Mouse (Mus musculus) embryo, embryonic 11.5 days (tissue): ENCODE results near the gene Myadml2.

Experiments
- DNase-seq: peaks from one replicate; pipeline ENCODE4 v3.0.0-alpha.2; 2012; ENCODE audit warnings: low read depth, low spot score

Myadml2 gene

GRCm38 (mm10) chr11:120661076-120661460 is 13.1 kb upstream of the Myadml2 start, which contains the start of gene Notum:
Gene Notum, minus strand, starts transcription at chr11:120661175.
- no peak for DNase-seq

- DNase-seq = no peak
Measured at GRCm38 (mm10) chr11:120660301-120661075, 12.5 kb upstream of the Myadml2 start.

GRCm38 (mm10) chr11:120659509-120660300 is 11.7 kb upstream of the Myadml2 start:
- DNase-seq = no peak

GRCm38 (mm10) chr11:120658876-120659410 is 11.0 kb upstream of the Myadml2 start:
- peak; percentile 60 for DNase-seq

DNA sequence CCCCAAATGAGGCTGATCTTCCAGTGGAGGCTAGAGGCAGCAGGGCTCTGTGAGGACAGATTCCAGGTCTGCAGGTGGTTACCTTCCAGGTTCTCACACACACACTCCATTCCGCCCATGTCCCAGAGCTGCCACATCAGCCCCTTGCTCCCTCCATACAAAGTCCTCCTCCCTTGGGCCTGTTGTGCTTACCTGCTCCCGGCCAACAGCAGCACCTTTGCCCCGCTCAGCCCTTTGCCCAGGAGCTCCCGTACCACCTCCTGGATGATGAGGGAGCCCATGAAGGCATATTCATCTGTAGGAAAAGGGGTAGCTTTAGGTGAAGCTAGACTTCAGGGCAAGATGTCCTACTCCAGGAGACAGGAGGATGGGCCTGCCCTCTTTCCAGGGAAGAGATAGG is 9.3 kb upstream of the Myadml2 start:
- DNase-seq = no peak

DNA sequence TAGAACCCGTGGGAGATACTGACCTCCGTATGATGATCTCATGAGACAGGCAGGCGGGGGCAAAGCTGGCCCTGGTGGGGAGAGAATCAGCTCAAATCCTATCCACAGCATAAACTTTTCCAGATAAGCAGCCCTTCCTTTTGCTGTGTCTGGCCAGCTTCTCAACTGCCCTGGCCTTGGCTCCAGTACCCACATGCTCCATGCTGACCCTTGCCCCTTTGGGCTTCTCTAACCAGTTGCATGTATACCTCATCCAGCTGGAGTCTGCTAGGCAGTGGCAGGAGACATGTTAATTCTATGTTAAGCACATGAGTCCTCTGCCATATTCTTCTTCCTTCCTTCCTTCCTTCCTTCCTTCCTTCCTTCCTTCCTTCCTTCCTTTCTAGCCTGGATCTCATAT is 6.8 kb upstream of the Myadml2 start:
- no peak for DNase-seq

DNA sequence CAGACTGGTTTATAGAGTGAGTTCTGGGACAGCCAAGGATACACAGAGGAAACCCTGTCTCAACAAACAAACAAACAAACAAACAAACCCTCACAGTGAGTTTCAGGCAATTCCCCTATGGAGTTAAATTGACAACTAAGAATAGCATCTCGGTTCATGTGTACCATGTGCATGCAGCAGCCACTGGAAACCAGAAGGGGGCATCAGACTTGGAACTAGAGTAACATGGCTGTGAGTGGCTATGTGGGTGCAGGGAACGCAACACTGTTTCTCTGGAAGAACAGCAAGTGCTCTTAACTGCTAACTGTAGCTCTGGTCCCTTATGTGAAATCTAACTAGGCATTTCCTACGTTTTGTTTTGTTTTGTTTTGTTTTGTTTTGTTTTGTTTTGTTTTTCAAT is 3.9 kb upstream of the Myadml2 start:
- DNase-seq = no peak

DNA sequence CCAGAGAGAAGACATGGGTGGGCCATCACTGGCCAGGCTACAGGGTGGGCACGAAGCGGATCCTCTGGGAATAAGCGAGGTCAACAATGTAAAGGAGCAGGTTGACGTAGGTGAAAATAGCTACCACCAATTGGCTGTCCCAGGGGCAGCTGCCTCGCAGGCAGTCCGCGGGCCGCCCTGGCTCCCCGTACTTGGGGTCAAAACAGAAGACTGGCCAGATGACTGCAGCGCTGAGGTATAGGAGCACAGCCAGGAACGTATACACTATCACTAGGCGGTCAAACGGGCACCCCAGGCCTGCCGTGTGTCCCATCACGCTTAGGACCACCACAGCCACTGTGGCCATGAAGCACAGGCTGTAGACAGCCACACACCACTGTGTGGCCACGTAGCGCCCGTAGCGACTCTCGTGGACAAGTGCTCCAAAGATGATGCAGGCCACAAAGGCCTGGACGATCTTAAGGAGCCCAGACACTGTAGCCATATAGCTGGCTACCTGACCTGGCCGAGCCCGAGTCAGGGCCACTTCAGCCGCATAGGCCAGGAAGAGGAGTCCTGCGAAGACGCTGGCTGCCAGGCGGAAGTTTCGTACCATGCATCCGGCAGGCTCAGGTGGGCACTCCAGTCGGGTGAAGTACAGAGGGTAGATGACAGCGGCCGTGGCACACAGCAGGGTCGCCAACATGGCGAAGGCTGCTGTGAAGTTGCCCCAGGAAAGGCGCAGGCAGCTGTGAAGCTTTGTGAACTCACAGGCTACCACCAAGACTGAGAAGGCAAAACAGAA is 719 bp downstream of the Myadml2 start:
- DNase-seq = no peak

- peak; percentile 88 for DNase-seq
Measured at GRCm38 (mm10) chr11:120643601-120643987, 4.4 kb downstream of the Myadml2 start, which contains the start of gene Pycr1. Gene Pycr1, minus strand, starts transcription at chr11:120643769.

GRCm38 (mm10) chr11:120642939-120643600 is 4.9 kb downstream of the Myadml2 start:
- no peak for DNase-seq

DNA sequence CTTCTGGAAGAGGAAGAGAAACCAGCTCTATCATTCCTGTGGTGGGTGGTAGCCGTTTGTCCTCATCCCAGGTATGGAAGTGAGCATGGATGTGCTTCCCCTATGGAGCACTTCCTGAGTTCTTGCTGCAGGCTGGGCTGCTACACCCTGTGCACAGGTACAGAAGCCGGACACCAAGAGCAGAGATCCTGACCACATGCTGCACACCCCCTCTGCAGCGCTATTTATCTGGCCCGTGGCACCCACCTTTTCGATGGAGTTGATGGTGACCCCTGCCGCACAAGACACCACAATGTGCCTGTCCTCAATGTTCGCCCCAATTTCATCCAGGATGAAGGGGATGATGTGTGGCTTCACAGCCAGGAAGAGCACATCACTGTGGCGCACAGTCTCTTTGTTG is 6.1 kb downstream of the Myadml2 start:
- no peak for DNase-seq

- DNase-seq = no peak
Measured at GRCm38 (mm10) chr11:120641255-120641654, 6.7 kb downstream of the Myadml2 start.

DNA sequence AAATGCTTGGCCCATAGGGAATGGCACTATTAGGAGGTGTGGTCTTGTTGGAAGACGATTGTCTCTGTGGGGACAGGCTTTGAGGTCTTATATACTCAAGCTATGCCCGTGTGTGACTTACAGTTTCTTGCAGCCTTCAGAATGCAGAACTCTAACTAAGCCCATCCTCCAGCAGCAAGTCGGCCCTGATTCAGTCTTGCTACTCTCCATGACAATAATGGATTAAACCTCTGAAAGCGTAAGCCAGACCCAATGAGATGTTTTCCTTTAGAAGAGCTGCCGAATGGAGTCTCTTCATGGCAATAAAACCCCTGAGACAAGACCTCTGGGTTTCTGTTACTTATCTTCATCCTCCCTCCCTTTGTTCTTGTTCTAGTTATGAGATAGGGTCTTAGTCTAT is 13.1 kb downstream of the Myadml2 start:
- no peak for DNase-seq

GRCm38 (mm10) chr11:120633520-120634343 is 14.2 kb downstream of the Myadml2 start, which contains the start of gene Mafg:
Gene Mafg, minus strand, starts transcription at chr11:120633600.
- DNase-seq = peak; percentile 94

DNA sequence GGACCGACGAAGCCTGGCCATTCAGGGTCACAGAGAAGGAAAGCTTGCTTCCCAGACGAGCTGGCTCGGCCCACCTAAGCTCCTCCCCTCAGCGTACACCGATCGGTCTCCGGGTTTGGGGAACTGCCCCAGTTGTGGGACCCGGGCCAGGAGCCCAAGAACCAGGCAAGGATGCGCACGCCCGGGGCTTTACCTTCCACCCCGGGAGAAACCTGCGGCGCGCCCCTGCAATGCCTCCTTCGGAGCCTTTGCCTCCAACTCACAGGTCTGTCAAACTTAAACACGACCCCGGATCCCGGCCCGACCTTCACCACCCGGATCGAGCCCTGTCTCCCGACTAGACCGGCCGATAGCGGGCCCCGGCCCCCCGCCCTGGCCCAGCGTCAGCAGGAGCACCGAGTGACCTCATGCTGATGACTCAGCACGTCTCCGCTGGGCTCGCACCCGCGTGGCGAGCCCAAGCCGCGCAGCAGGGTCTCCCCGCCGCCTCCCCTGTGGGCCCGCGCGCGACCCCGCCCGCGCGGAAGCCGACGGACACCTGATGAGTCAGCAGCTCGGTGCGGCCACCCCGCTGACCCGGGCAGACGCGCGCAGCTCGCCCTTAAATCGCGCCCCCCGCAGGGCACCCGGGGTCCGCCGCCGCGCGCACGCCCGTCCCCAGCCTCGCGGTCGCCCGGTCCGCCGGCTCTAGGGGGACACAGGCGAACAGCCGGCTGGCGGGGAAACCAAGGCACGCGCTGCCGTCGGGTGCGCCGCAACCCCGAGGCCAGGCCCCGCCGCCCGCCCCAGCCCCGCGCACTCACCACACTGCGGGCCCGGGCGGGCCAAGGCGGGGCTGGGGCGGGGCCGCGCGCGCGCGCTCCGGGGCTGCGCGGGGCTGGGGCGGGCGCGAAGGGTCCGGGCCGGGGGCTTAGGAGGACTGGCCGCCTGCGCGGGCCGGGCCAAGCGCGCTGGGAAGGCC is 15.1 kb downstream of the Myadml2 start:
- no peak for DNase-seq

GRCm38 (mm10) chr11:120631726-120632448 is 16.1 kb downstream of the Myadml2 start:
- no peak for DNase-seq

DNA sequence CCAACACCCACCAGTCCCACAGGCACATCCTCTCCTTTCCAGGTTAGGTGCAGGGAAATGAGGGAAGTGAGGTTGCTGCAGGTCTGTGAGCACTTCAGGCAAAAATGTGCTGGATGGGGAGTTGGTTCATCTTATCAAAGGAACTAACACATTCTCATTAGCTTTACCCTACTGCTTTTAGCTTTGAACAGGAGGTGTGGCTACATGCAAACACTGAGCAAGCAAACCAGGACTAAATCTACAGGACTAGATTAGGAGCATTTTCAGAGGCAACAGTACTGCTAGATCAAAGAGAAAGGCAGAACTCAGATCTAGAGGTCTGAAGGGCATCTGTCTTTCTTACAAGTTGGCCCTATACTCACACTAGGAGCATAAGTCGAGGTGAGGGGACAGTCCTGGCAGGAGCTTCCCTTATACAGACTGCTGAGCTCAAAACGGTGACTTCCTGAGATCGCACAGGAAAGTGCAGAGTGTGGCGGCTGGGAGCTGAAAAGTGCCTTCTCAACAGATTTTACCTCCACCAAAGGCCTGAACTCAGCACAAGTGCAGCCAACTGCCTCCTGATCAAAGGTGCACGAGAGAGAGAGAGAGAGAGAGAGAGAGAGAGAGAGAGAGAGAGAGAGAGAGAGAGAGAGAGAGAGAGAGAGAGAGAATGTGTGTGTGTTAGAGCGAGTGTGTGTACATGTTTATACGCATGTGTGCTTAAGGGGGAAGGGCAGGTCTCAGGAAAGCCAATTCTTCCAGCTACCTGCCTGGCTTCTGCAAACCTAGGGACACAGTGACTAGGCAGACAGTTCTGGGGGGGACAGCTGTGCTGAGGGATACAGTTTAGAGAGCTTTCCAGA is 16.9 kb downstream of the Myadml2 start:
- no peak for DNase-seq
